Mouse (Mus musculus) heart, postnatal 14 days (tissue): ENCODE measurements around the gene Hebp1. TPM values are rescaled to one million over a fixed set of nuclear protein-coding genes. Genes with fewer than 3 reads are reported as not detected.

Source experiments
- DNase-seq, 2 experiments: peaks; one replicate each; pipeline ENCODE4 v3.0.0; 2021 to 2022
- intact Hi-C: fragments of 180-260 bp; cut with DNase I; formaldehyde crosslinking; loops from one replicate; pipeline ENCODE4 v1.15.1; 2025
- total RNA-seq, 2 experiments: library from RNA; stranded (reverse); gene quantifications; 2 replicates each; pipeline ENCODE4 v1.2.3; 2021

Gene Hebp1
- total RNA-seq, 2 experiments from 2014 or later, result 44.8 to 45.9 TPM

GRCm38 (mm10) chr6:135166262-135166661 lies 31.6 kb downstream of the Hebp1 start:
- no peak for DNase-seq
- intact Hi-C loops, result no loop called here

- intact Hi-C loops, result no loop called here
- no peak for DNase-seq
Observed at GRCm38 (mm10) chr6:135165706-135166105, 32.1 kb downstream of the Hebp1 start.

- intact Hi-C loops, result no loop called here
- no peak for DNase-seq
Observed at GRCm38 (mm10) chr6:135165191-135165590, 32.6 kb downstream of the Hebp1 start.

- intact Hi-C loops, result no loop called here
- no peak for DNase-seq
Observed at GRCm38 (mm10) chr6:135162861-135163260, 35.0 kb downstream of the Hebp1 start.

- intact Hi-C loops, result no loop called here
- DNase-seq, result no peak
Observed at GRCm38 (mm10) chr6:135162311-135162710, 35.5 kb downstream of the Hebp1 start.

GRCm38 (mm10) chr6:135161356-135161755 lies 36.5 kb downstream of the Hebp1 start:
- intact Hi-C loops, result no loop called here
- no peak for DNase-seq

- intact Hi-C loops, result no loop called here
- no peak for DNase-seq
Observed at GRCm38 (mm10) chr6:135158509-135158908, 39.3 kb downstream of the Hebp1 start.

- DNase-seq, result peak in 1 of 2 experiments; percentile 30
- intact Hi-C loops, result no loop called here
Observed at GRCm38 (mm10) chr6:135157496-135157895, 40.3 kb downstream of the Hebp1 start.

- no peak for DNase-seq
- intact Hi-C loops, result no loop called here
Observed at GRCm38 (mm10) chr6:135156597-135156996, 41.2 kb downstream of the Hebp1 start.

GRCm38 (mm10) chr6:135153719-135154118 lies 44.1 kb downstream of the Hebp1 start:
- intact Hi-C loops, result no loop called here
- DNase-seq, result no peak

- intact Hi-C loops, result loop anchor here (1.0 kb wide), 1 partner anchor 250 kb away; no protein-coding TSS in a partner anchor
- DNase-seq, result peak in 1 of 2 experiments; percentile 49
Observed at GRCm38 (mm10) chr6:135150311-135150710, 47.5 kb downstream of the Hebp1 start.

GRCm38 (mm10) chr6:135149722-135150121 lies 48.1 kb downstream of the Hebp1 start:
- intact Hi-C loops, result loop anchor here (1.0 to 2.0 kb wide), 3 partner anchors 87 to 251 kb away; no protein-coding TSS in a partner anchor
- DNase-seq, result no peak

- DNase-seq, result no peak
- intact Hi-C loops, result loop anchor here (2.0 kb wide), 2 partner anchors 88 to 228 kb away; no protein-coding TSS in a partner anchor
Observed at GRCm38 (mm10) chr6:135149175-135149574, 48.6 kb downstream of the Hebp1 start.

GRCm38 (mm10) chr6:135148506-135148905 lies 49.3 kb downstream of the Hebp1 start:
- intact Hi-C loops, result loop anchor here (2.0 kb wide), 2 partner anchors 88 to 228 kb away; no protein-coding TSS in a partner anchor
- peak; percentile 28 to 51 for DNase-seq

- no peak for DNase-seq
- intact Hi-C loops, result loop anchor here (2.0 kb wide), 1 partner anchor 119 kb away; no protein-coding TSS in a partner anchor
Observed at GRCm38 (mm10) chr6:135145976-135146375, 51.8 kb downstream of the Hebp1 start.

- intact Hi-C loops, result loop anchor here (1.0 to 2.0 kb wide), 2 partner anchors 57 to 118 kb away; no protein-coding TSS in a partner anchor
- peak; percentile 41 to 46 for DNase-seq
Observed at GRCm38 (mm10) chr6:135144516-135144915, 53.3 kb downstream of the Hebp1 start.

- intact Hi-C loops, result no loop called here
- no peak for DNase-seq
Observed at GRCm38 (mm10) chr6:135143151-135143550, 54.7 kb downstream of the Hebp1 start.

- intact Hi-C loops, result no loop called here
- no peak for DNase-seq
Observed at GRCm38 (mm10) chr6:135141451-135142147, 56.2 kb downstream of the Hebp1 start.

GRCm38 (mm10) chr6:135138746-135139145 lies 59.1 kb downstream of the Hebp1 start:
- intact Hi-C loops, result no loop called here
- DNase-seq, result peak in 1 of 2 experiments; percentile 22

- intact Hi-C loops, result no loop called here
- DNase-seq, result peak in 1 of 2 experiments; percentile 26
Observed at GRCm38 (mm10) chr6:135138207-135138606, 59.6 kb downstream of the Hebp1 start.

GRCm38 (mm10) chr6:135137736-135138135 lies 60.1 kb downstream of the Hebp1 start:
- intact Hi-C loops, result no loop called here
- DNase-seq, result peak; percentile 56 to 63
